Mouse (Mus musculus) embryo, embryonic 10.5 days (tissue): ENCODE results near the gene Il21r.

Experiments used
- DNase-seq: peaks from one replicate; pipeline ENCODE4 v3.0.0-alpha.2; 2015; ENCODE audit warnings: low spot score

Il21r gene

GRCm38 (mm10) chr7:125574832-125575231 lies 28.4 kb upstream of the Il21r start:
- DNase-seq = no peak

- DNase-seq = no peak
Observed at GRCm38 (mm10) chr7:125575738-125576540, 27.3 kb upstream of the Il21r start.

GRCm38 (mm10) chr7:125576982-125577381 lies 26.2 kb upstream of the Il21r start:
- no peak for DNase-seq

- DNase-seq = no peak
Observed at GRCm38 (mm10) chr7:125577486-125578088, 25.6 kb upstream of the Il21r start.

- DNase-seq = no peak
Observed at GRCm38 (mm10) chr7:125578106-125578505, 25.1 kb upstream of the Il21r start.

GRCm38 (mm10) chr7:125579545-125580219 lies 23.5 kb upstream of the Il21r start:
- DNase-seq = no peak

- no peak for DNase-seq
Observed at GRCm38 (mm10) chr7:125580220-125580549, 23.0 kb upstream of the Il21r start.

GRCm38 (mm10) chr7:125580625-125581316 lies 22.5 kb upstream of the Il21r start:
- no peak for DNase-seq

GRCm38 (mm10) chr7:125581317-125581672 lies 21.9 kb upstream of the Il21r start:
- peak; percentile 89 for DNase-seq

GRCm38 (mm10) chr7:125583325-125584004 lies 19.8 kb upstream of the Il21r start:
- DNase-seq = no peak

GRCm38 (mm10) chr7:125584005-125584369 lies 19.2 kb upstream of the Il21r start:
- no peak for DNase-seq

GRCm38 (mm10) chr7:125586355-125586754 lies 16.9 kb upstream of the Il21r start:
- DNase-seq = no peak

GRCm38 (mm10) chr7:125588721-125589120 lies 14.5 kb upstream of the Il21r start:
- no peak for DNase-seq

GRCm38 (mm10) chr7:125589896-125590295 lies 13.3 kb upstream of the Il21r start:
- no peak for DNase-seq

GRCm38 (mm10) chr7:125593831-125594230 lies 9.4 kb upstream of the Il21r start:
- DNase-seq = no peak

- no peak for DNase-seq
Observed at GRCm38 (mm10) chr7:125596406-125596805, 6.8 kb upstream of the Il21r start.

- no peak for DNase-seq
Observed at GRCm38 (mm10) chr7:125597083-125597482, 6.1 kb upstream of the Il21r start.

GRCm38 (mm10) chr7:125597516-125598347 lies 5.5 kb upstream of the Il21r start:
- no peak for DNase-seq

GRCm38 (mm10) chr7:125599373-125599973 lies 3.8 kb upstream of the Il21r start:
- DNase-seq = no peak

- DNase-seq = no peak
Observed at GRCm38 (mm10) chr7:125600136-125600535, 3.1 kb upstream of the Il21r start.
